Mouse (Mus musculus): ENCODE data around the gene Arntl.

Arntl gene

GRCm38 (mm10) chr7:113208388-113208753 lies 1.1 kb downstream of the Arntl start:
- DNase-seq (ENCODE audit: low spot score), result no peak

GRCm38 (mm10) chr7:113210441-113210840 lies 3.2 kb downstream of the Arntl start:
- DNase-seq (ENCODE audit: low spot score), result no peak

- DNase-seq (ENCODE audit: low spot score), result no peak
Measured at GRCm38 (mm10) chr7:113214245-113215169, 7.2 kb downstream of the Arntl start.

- no peak for DNase-seq (ENCODE audit: low spot score)
Measured at GRCm38 (mm10) chr7:113216152-113216551, 8.9 kb downstream of the Arntl start.

GRCm38 (mm10) chr7:113219416-113219815 lies 12.2 kb downstream of the Arntl start:
- DNase-seq (ENCODE audit: low spot score), result no peak

- DNase-seq (ENCODE audit: low spot score), result no peak
Measured at GRCm38 (mm10) chr7:113219864-113220263, 12.6 kb downstream of the Arntl start.

GRCm38 (mm10) chr7:113220691-113221238 lies 13.5 kb downstream of the Arntl start:
- no peak for DNase-seq (ENCODE audit: low spot score)

GRCm38 (mm10) chr7:113222821-113223220 lies 15.6 kb downstream of the Arntl start:
- no peak for DNase-seq (ENCODE audit: low spot score)

- DNase-seq (ENCODE audit: low spot score), result no peak
Measured at GRCm38 (mm10) chr7:113224620-113225019, 17.4 kb downstream of the Arntl start.

- DNase-seq (ENCODE audit: low spot score), result no peak
Measured at GRCm38 (mm10) chr7:113228498-113228897, 21.2 kb downstream of the Arntl start.

- DNase-seq (ENCODE audit: low spot score), result no peak
Measured at GRCm38 (mm10) chr7:113236135-113236534, 28.9 kb downstream of the Arntl start.

- no peak for DNase-seq (ENCODE audit: low spot score)
Measured at GRCm38 (mm10) chr7:113238365-113238764, 31.1 kb downstream of the Arntl start.

GRCm38 (mm10) chr7:113239448-113240130 lies 32.3 kb downstream of the Arntl start:
- DNase-seq (ENCODE audit: low spot score), result no peak

- no peak for DNase-seq (ENCODE audit: low spot score)
Measured at GRCm38 (mm10) chr7:113240438-113240837, 33.2 kb downstream of the Arntl start.

GRCm38 (mm10) chr7:113241901-113242661 lies 34.8 kb downstream of the Arntl start:
- no peak for DNase-seq (ENCODE audit: low spot score)

GRCm38 (mm10) chr7:113242688-113243087 lies 35.4 kb downstream of the Arntl start:
- DNase-seq (ENCODE audit: low spot score), result no peak

GRCm38 (mm10) chr7:113245144-113245543 lies 37.9 kb downstream of the Arntl start:
- no peak for DNase-seq (ENCODE audit: low spot score)

- no peak for DNase-seq (ENCODE audit: low spot score)
Measured at GRCm38 (mm10) chr7:113246512-113246911, 39.2 kb downstream of the Arntl start.

- no peak for DNase-seq (ENCODE audit: low spot score)
Measured at GRCm38 (mm10) chr7:113247167-113247566, 39.9 kb downstream of the Arntl start.

GRCm38 (mm10) chr7:113249134-113249825 lies 42.0 kb downstream of the Arntl start:
- DNase-seq (ENCODE audit: low spot score), result no peak

GRCm38 (mm10) chr7:113250433-113250991 lies 43.2 kb downstream of the Arntl start:
- DNase-seq (ENCODE audit: low spot score), result no peak
